Mouse (Mus musculus) adrenal gland, adult 18-20 months (tissue): ENCODE results near the gene Ribc2. TPM values are rescaled to one million over a fixed set of nuclear protein-coding genes. Genes with fewer than 3 reads are reported as not detected.

Experiments used
- DNase-seq, 2 experiments: peaks; one replicate each; pipeline ENCODE4 v3.0.0; 2021 to 2022; ENCODE audit warnings: low spot score in 2 of 2
- total RNA-seq, 2 experiments: library from RNA; stranded (reverse); gene quantifications; 1 replicate in 1 of 2; 2 replicates in 1 of 2; pipeline ENCODE4 v1.2.3; 2021

Gene Ribc2
- total RNA-seq, 2 experiments from 2014 or later: not detected

DNA sequence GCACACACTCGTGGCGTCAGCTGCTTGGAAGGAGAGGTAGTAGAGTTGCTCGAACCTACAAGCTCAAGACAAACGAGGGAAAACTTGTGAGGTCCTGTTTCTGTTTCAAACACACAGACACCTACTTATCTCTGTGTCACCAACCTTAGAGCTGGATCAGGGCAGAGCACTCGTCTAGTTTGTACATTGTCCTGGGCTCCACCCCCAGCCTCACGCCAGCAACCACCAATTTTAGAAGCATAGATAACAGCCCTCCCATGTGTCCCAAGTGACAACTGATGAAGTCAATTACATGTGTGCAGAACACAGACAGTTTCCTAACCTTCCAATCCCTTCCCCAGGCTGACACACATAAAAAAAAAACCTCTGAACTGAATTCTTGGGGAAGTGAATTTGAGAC, 46.3 kb downstream of the Ribc2 start:
- no peak for DNase-seq

DNA sequence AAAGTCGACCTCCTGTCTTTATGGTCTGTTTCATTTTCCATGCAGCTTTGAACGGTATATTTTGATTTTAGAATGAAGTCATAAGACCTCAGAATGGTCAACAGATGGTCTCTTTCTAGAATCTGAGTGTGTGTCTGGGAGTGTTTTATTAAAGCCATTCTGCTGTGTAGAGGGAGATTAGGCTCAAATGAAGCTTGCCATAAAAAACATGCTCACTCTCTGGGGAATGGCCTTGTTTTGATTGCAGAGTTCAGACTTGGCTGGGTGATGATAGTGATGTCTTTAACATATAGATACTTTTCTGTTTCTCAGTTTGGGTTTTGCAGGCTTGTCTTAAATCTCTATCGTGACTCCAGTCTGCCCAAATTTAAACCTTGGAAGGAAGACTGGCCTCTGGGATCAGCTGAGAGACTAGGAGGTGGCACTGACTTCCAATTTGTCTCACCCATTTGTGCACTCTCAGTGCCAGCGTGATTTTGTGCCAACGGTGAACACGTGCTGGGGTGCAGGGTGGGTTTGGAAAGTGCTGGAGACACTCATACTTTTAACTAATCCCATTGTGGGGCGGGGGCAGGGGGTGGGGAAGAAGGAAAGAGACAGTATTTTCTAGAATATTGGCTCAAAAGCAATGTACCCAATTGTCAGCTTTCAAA, 47.8 kb downstream of the Ribc2 start:
- no peak for DNase-seq

DNA sequence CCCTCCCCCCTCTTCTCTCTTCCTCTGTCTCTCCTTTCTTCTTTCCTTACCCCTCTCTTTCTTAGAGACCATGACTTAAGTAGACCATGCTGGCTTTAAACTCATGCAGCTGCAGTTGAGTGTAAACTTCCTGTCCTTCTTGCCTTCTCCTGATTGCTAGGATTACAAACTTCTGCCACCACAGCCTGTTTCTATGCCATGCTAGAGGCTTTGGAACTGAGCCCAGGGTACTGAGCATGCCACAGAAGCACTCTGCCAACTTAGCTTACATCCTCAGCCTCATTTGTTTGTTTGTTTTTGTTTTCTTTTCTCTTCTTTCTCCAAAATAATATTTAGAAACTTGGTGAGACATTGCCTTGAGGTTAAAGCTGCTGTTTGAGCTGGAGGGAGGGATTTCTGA, 48.5 kb downstream of the Ribc2 start:
- no peak for DNase-seq

DNA sequence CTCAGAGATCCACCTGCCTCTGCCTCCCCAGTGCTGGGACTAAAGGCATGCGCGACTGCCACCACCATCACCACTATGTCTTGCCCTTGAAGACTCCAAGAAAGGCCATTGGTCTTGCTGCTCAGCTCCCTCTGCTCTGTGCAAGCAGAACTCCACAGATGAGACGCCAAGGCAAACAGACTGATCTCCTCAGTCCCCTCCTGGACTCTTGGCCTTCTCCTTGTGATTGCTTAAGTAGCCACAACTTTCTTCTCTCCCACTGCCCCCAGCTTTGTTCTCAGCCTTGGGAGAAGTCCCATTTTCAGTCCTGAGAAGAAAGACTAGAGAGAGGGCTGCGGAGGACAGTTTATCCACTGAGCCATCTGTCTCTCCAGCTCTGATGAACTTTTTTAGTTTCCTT, 50.2 kb downstream of the Ribc2 start:
- DNase-seq: no peak

DNA sequence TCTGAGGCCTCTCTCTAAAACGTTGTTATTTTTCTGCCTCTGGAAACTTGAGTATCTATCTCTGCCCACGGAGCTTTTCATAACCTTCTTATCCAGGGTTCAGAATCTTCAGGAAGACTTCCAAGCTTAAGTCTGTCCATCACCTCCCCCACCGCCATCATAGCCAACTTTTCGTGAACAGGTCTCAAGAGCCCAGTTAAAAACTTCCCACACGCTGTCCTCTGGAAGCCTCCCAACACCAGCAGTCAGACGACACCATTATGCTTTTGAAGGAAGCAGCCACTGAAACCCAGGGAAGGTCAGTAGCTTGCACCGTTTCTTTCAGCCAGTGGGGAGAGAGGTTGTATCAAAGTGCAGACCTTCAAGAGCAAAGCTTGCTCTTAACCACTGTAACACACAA, 55.0 kb downstream of the Ribc2 start:
- no peak for DNase-seq

DNA sequence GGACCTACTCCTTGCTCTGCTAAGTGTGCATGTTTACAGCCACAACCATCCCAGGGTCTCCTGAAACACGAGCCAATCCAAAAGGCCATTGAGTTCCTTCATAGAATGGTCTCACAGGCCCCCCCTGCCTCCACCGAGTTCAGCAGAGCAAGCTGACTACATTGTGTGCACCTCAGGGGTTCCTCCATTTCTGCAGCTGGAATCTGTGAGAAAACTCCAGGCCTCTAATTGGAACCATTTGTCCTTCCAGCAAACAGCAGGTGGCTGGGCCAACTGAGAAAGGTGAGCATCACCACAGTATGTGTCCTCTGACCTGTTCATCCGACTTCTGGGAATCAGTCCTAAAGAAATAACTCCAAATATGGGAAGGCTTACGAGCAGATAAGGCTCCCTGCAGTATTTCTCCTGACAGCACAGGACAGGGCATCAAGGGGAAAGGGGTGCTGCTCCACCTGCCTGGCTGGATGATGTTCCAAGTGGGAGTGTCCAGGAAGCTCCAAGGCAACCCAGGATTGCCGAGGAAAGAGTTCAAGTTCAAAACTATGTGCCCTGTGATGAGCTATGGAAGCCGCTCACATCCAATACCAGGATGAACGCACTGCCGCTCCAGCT, 56.4 kb downstream of the Ribc2 start:
- no peak for DNase-seq

Other genes with a start within 250 kb of the Ribc2 start
- under 1 TPM; 0.16 to 0.17 TPM for gene Gm29666, start 212.0 kb upstream of the Ribc2 start, total RNA-seq
- 10 to 100 TPM; 41.0 to 45.8 TPM for gene Nup50, start 208.7 kb upstream of the Ribc2 start, total RNA-seq
- gene 5031439G07Rik, start 143.5 kb upstream of the Ribc2 start, total RNA-seq: 10 to 100 TPM; 38.8 to 53.7 TPM
- not detected for gene Upk3a, start 114.9 kb upstream of the Ribc2 start, total RNA-seq
- gene Fam118a, start 103.1 kb upstream of the Ribc2 start, total RNA-seq: 1 to 10 TPM; 8.2 to 9.8 TPM
- not detected for gene Smc1b, start 114 bp upstream of the Ribc2 start, total RNA-seq
- gene Fbln1, start 73.9 kb downstream of the Ribc2 start, total RNA-seq: 10 to 100 TPM; 29.0 to 32.9 TPM
- 100 to 1,000 TPM; 108 to 119 TPM for gene Atxn10, start 204.2 kb downstream of the Ribc2 start, total RNA-seq